Mouse (Mus musculus) thymus, postnatal 10 days (tissue): ENCODE data around the gene Kif18a.

ENCODE experiments used
- DNase-seq, 2 experiments: peaks; one replicate each; pipeline ENCODE4 v3.0.0; 2021; ENCODE audit warnings: low spot score in 2 of 2

Kif18a gene

DNA sequence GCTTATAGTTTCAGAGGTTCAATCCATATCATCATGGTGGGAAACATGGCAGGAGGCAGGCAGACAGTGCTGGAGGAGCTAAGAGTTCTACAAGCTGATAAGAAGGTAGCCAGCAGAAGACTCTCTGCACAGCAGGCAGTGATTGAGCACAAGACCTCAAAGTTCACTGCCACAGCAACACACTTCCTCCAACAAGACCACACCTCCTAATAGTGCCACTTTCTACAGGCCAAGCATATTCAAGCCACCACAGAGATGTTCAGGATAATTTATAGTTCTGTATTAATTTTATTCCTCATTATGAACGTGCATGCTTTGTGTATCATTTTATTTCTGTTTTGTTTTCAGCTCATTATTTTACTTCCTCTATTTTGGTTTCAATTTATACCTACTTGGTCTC is 85.4 kb downstream of the Kif18a start:
- no peak for DNase-seq

DNA sequence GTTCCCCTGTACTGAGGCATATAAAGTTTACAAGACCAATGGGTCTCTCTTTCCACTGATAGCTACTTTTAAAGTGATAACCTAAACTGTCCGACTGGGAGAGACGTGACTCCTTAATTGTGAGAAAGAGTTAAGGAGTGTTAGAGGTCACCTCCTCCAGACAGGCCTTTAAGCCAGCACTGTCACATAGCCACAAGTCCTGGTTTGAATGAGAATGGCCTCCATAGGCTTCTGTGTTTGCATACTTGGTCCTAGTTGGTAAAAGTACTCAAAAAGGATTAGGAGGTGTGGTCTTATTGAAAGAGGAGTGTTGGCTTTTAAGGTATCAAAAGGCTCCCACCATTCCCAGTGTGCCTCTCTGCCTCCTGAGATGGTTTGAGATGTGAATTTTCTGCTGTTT is 94.3 kb downstream of the Kif18a start:
- DNase-seq = no peak

DNA sequence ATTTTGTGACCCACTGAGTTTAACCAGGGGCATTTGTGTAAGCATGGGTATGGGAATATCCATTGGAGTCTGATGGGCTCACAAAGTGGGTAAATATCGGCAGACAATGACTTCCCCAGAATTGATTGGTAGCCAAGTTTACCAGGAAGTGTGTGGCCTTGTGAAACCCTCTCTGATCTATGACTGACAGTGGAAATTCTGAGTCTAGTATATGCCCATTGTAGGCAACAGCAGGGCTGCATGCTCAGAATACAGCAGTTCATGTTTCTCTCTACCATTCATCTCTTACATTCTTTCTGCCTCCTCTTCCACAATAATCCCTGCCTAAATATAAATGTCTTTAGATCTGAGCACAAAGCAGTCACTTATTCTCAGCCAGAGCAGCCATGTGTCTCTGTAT is 103.5 kb downstream of the Kif18a start:
- no peak for DNase-seq

DNA sequence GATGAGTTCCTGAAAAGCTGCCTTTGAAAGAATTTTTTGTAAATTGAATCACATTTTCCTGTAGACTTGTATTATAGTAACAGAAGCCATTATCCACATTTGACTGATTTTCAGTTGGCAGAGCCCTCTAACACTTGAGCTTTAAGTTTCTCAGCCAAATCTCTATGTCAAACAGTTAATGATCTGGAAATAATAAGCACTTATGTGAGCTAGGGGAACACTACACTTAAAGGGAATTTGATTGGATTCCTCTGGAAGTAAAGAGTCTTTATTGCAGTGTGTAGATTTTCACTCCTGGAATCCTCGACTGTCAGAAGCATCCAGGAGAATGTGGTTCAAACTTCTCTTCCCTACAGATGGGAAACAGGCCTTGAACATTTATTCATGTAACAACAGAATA is 105.7 kb downstream of the Kif18a start:
- DNase-seq = no peak

DNA sequence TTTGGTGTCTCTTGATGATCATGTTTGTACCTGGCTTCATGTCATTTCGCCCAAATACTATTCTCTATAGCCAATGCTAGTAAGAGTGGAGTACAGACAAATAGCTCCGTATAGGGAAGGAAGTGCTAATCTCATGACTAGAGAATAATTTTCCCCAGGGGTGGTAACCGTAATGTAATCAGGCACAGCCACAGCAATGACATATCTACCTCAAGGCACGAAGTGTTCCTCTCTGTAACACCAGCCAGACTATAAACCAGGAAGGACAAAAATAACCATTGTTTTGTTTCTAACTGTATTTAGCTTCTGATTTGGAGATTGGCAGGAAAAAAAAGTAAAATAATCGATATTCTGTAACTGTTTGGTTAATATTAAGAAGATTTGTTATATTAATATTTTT is 108.2 kb downstream of the Kif18a start:
- DNase-seq = no peak

DNA sequence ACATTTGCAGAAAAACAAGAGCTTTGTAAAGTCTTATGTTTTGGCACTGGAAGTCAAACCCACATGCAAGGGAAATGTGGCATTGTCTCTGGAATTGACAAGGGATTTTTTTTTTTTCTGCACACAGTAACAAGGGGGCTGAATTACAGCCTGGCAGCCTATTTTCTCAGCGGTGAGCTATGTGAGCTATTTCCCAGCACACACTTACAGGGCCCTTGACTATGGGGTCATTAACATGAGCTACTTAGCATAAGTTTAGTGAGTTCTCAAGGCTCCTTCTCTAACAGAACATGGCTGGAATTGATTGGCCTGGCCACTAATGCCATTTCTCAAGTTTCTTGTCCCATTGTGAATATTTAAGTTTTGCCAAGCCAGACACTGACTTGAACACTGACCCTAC is 109.4 kb downstream of the Kif18a start:
- DNase-seq = no peak
